Mouse (Mus musculus) intestine, embryonic 15.5 days (tissue): Measurements from ENCODE around the gene Fbxl18. TPM values are rescaled to one million over a fixed set of nuclear protein-coding genes. Genes with fewer than 3 reads are reported as not detected.
A peak's percentile ranks its signal among the peaks of the same experiment; 100 is the strongest.

Experiments
- ATAC-seq: fragments of 200-750 bp; cut with Nextera tagmentation; 2 replicates; pipeline ENCODE4 v1.8.0; 2017; ENCODE audit warnings: moderate TSS enrichment, moderate library complexity
- H3K27ac ChIP-seq: fragments of 300-500 bp; sonication (generic); 2 replicates; pipeline ENCODE4 v1.5.1; 2015; ENCODE audit warnings: mild to moderate bottlenecking, inconsistent platforms
- H3K27me3 ChIP-seq: fragments of 300-500 bp; sonication (generic); replicated peaks from 2 replicates; pipeline ENCODE4 v1.6.1; 2015; ENCODE audit warnings: inconsistent platforms
- H3K36me3 ChIP-seq: fragments of 300-500 bp; sonication (generic); 2 replicates; pipeline ENCODE4 v1.6.1; 2015; ENCODE audit warnings: inconsistent platforms
- H3K4me1 ChIP-seq: fragments of 300-500 bp; sonication (generic); replicated peaks from 2 replicates; pipeline ENCODE4 v1.6.1; 2015; ENCODE audit warnings: inconsistent platforms
- H3K4me2 ChIP-seq: fragments of 300-500 bp; sonication (generic); replicated peaks from 2 replicates; pipeline ENCODE4 v1.6.1; 2015; ENCODE audit warnings: mild to moderate bottlenecking, inconsistent platforms
- H3K4me3 ChIP-seq: fragments of 300-500 bp; sonication (generic); replicated peaks from 2 replicates; pipeline ENCODE4 v1.5.1; 2015; ENCODE audit warnings: inconsistent platforms
- H3K9ac ChIP-seq: fragments of 300-500 bp; sonication (generic); 2 replicates; pipeline ENCODE4 v1.6.1; 2015; ENCODE audit warnings: inconsistent platforms
- H3K9me3 ChIP-seq: fragments of 300-500 bp; sonication (generic); 2 replicates; pipeline ENCODE4 v1.6.1; 2016; ENCODE audit warnings: inconsistent platforms
- WGBS: fragments of 180-500 bp; shearing (Covaris S2); methylation state at CpG from one replicate; pipeline ENCODE4 v1.1.7; 2015; 5-methylcytosine and 5-hydroxymethylcytosine counted together
- polyA plus RNA-seq: library from polyadenylated mRNA; unstranded; fragments of >200 nt; fragmentation: Nextera tagmentation; extraction: Ambion mirVana; gene quantifications from 2 replicates; pipeline ENCODE4 v1.2.1, GENCODE M21; 2015

The Fbxl18 gene
- polyA plus RNA-seq, 1 experiment from 2014 or later: 11.4 TPM

- H3K4me3 ChIP-seq: peak overlapping the region; percentile 94
- peak overlapping the region; percentile 67 for H3K4me2 ChIP-seq
- peaks cover 31% of the 10 kb centered on the region for H3K4me1 ChIP-seq
- peak overlapping the region; percentile 100 for H3K27ac ChIP-seq
- 73% methylated on average over 14 of the region's 14 CpGs for WGBS
- H3K27me3 ChIP-seq: no peaks in the 10 kb centered on the region
- H3K9me3 ChIP-seq: no peaks in the 10 kb centered on the region
- peak overlapping the region; percentile 100 for H3K9ac ChIP-seq
- peaks cover 34% of the 10 kb centered on the region for H3K36me3 ChIP-seq
- ATAC-seq: no peak
These were observed 8.4 kb upstream of the Fbxl18 start for GRCm38 (mm10) chr5:142903470-142904207.

- H3K36me3 ChIP-seq: peaks cover 34% of the 10 kb centered on the region
- no peak for ATAC-seq
These were observed 7.5 kb upstream of the Fbxl18 start for GRCm38 (mm10) chr5:142902506-142903314.

GRCm38 (mm10) chr5:142901846-142902505, 6.8 kb upstream of the Fbxl18 start:
- H3K4me2 ChIP-seq: no peak overlapping the region
- H3K27ac ChIP-seq: peak overlapping the region; percentile 51
- no peaks in the 10 kb centered on the region for H3K27me3 ChIP-seq
- peaks cover 34% of the 10 kb centered on the region for H3K36me3 ChIP-seq
- WGBS: 42% methylated on average over 4 of the region's 4 CpGs
- H3K9me3 ChIP-seq: no peaks in the 10 kb centered on the region
- ATAC-seq: no peak
- H3K4me3 ChIP-seq: no peak overlapping the region
- peaks cover 20% of the 10 kb centered on the region for H3K4me1 ChIP-seq
- 0 out of 2 replicates have a peak overlapping the region, but pooled peaks have one; percentile 14 for H3K9ac ChIP-seq

More at GRCm38 (mm10) chr5:142902506-142903314, 7.5 kb upstream of the Fbxl18 start:
- Histone ChIP-seq H3K27ac (peak overlapping the region; percentile 51), H3K9ac (peak overlapping the region; percentile 29), H3K4me1 (peaks cover 22% of the 10 kb centered on the region), H3K4me2 (peak overlapping the region; percentile 30), H3K27me3 (no peaks in the 10 kb centered on the region), H3K9me3 (no peaks in the 10 kb centered on the region), H3K4me3 (peak overlapping the region; percentile 4; the same call in 1 of the 2 replicates)
- WGBS: 47% methylated on average over 5 of the region's 5 CpGs

GRCm38 (mm10) chr5:142901355-142901802, 6.2 kb upstream of the Fbxl18 start:
- H3K9me3 ChIP-seq: no peaks in the 10 kb centered on the region
- H3K9ac ChIP-seq: no peak overlapping the region
- H3K27me3 ChIP-seq: no peaks in the 10 kb centered on the region
- 73% methylated on average over 7 of the region's 7 CpGs for WGBS
- no peak for ATAC-seq
- H3K36me3 ChIP-seq: peaks cover 34% of the 10 kb centered on the region
- peaks cover 20% of the 10 kb centered on the region for H3K4me1 ChIP-seq
- H3K4me2 ChIP-seq: no peak overlapping the region
- H3K4me3 ChIP-seq: no peak overlapping the region
- peak overlapping the region; percentile 51; the same call in 1 of the 2 replicates for H3K27ac ChIP-seq

GRCm38 (mm10) chr5:142900651-142901050, 5.4 kb upstream of the Fbxl18 start:
- H3K4me2 ChIP-seq: no peak overlapping the region
- 73% methylated on average over 7 of the region's 7 CpGs for WGBS
- ATAC-seq: no peak
- peaks cover 34% of the 10 kb centered on the region for H3K36me3 ChIP-seq
- H3K4me3 ChIP-seq: no peak overlapping the region
- 0 out of 2 replicates have a peak overlapping the region, but pooled peaks have one; percentile 44 for H3K27ac ChIP-seq
- H3K27me3 ChIP-seq: no peaks in the 10 kb centered on the region
- no peaks in the 10 kb centered on the region for H3K9me3 ChIP-seq
- H3K9ac ChIP-seq: no peak overlapping the region
- H3K4me1 ChIP-seq: peaks cover 24% of the 10 kb centered on the region

GRCm38 (mm10) chr5:142899932-142900533, 4.8 kb upstream of the Fbxl18 start:
- peaks cover 29% of the 10 kb centered on the region for H3K36me3 ChIP-seq
- no peak overlapping the region for H3K4me2 ChIP-seq
- H3K9me3 ChIP-seq: no peaks in the 10 kb centered on the region
- peaks cover 24% of the 10 kb centered on the region for H3K4me1 ChIP-seq
- 69% methylated on average over 5 of the region's 5 CpGs for WGBS
- no peak overlapping the region for H3K9ac ChIP-seq
- H3K4me3 ChIP-seq: no peak overlapping the region
- no peak for ATAC-seq
- no peak overlapping the region for H3K27ac ChIP-seq
- no peaks in the 10 kb centered on the region for H3K27me3 ChIP-seq

GRCm38 (mm10) chr5:142899057-142899601, 3.9 kb upstream of the Fbxl18 start:
- 0 out of 2 replicates have a peak overlapping the region, but pooled peaks have one; percentile 17 for H3K27ac ChIP-seq
- H3K4me2 ChIP-seq: no peak overlapping the region
- H3K36me3 ChIP-seq: peaks cover 20% of the 10 kb centered on the region
- no peak overlapping the region for H3K4me3 ChIP-seq
- H3K4me1 ChIP-seq: peaks cover 22% of the 10 kb centered on the region
- ATAC-seq: no peak
- no peak overlapping the region for H3K9ac ChIP-seq
- 82% methylated on average over 9 of the region's 9 CpGs for WGBS
- H3K9me3 ChIP-seq: no peaks in the 10 kb centered on the region
- no peaks in the 10 kb centered on the region for H3K27me3 ChIP-seq

GRCm38 (mm10) chr5:142898316-142898715, 3.1 kb upstream of the Fbxl18 start:
- no peak overlapping the region for H3K4me3 ChIP-seq
- no peak overlapping the region for H3K27ac ChIP-seq
- no peaks in the 10 kb centered on the region for H3K9me3 ChIP-seq
- 80% methylated on average over 4 of the region's 4 CpGs for WGBS
- H3K27me3 ChIP-seq: no peaks in the 10 kb centered on the region
- peaks cover 19% of the 10 kb centered on the region for H3K4me1 ChIP-seq
- ATAC-seq: no peak
- H3K9ac ChIP-seq: no peak overlapping the region
- H3K4me2 ChIP-seq: no peak overlapping the region
- H3K36me3 ChIP-seq: peaks cover 15% of the 10 kb centered on the region

- H3K36me3 ChIP-seq: peaks cover 11% of the 10 kb centered on the region
- H3K4me3 ChIP-seq: no peak overlapping the region
- ATAC-seq: peak; percentile 53
- no peak overlapping the region for H3K9ac ChIP-seq
- 72% methylated on average over 7 of the region's 7 CpGs for WGBS
- no peaks in the 10 kb centered on the region for H3K27me3 ChIP-seq
- peaks cover 16% of the 10 kb centered on the region for H3K4me1 ChIP-seq
- no peak overlapping the region for H3K4me2 ChIP-seq
- no peaks in the 10 kb centered on the region for H3K9me3 ChIP-seq
- 0 out of 2 replicates have a peak overlapping the region, but pooled peaks have one; percentile 4 for H3K27ac ChIP-seq
These were observed 2.5 kb upstream of the Fbxl18 start for GRCm38 (mm10) chr5:142897568-142898248.

- ATAC-seq: no peak
- 80% methylated on average over 5 of the region's 5 CpGs for WGBS
- no peak overlapping the region for H3K27ac ChIP-seq
These were observed 1.5 kb upstream of the Fbxl18 start for GRCm38 (mm10) chr5:142896713-142897112.

GRCm38 (mm10) chr5:142896192-142896591, 971 bp upstream of the Fbxl18 start:
- no peaks in the 10 kb centered on the region for H3K9me3 ChIP-seq
- 71% methylated on average over 10 of the region's 10 CpGs for WGBS
- no peak overlapping the region for H3K27ac ChIP-seq
- peak overlapping the region; percentile 69; the same call in 1 of the 2 replicates for H3K4me2 ChIP-seq
- peaks cover 16% of the 10 kb centered on the region for H3K4me1 ChIP-seq
- no peak overlapping the region for H3K9ac ChIP-seq
- no peaks in the 10 kb centered on the region for H3K27me3 ChIP-seq
- ATAC-seq: no peak
- no peak overlapping the region for H3K4me3 ChIP-seq
- H3K36me3 ChIP-seq: peaks cover 5% of the 10 kb centered on the region

More at GRCm38 (mm10) chr5:142896713-142897112, 1.5 kb upstream of the Fbxl18 start:
- no peaks in the 10 kb centered on the region for H3K27me3 ChIP-seq
- H3K9me3 ChIP-seq: no peaks in the 10 kb centered on the region
- no peak overlapping the region for H3K4me3 ChIP-seq
- no peak overlapping the region for H3K9ac ChIP-seq
- no peak overlapping the region for H3K4me2 ChIP-seq
- H3K36me3 ChIP-seq: peaks cover 5% of the 10 kb centered on the region
- peaks cover 16% of the 10 kb centered on the region for H3K4me1 ChIP-seq
